Mouse (Mus musculus): ENCODE results near the gene Smg7. TPM values are rescaled to one million over a fixed set of nuclear protein-coding genes. Genes with fewer than 3 reads are reported as not detected.
A peak's percentile ranks its signal among the peaks of the same experiment; 100 is the strongest.

The Smg7 gene
- 33.8 and 37.1 TPM in 2 replicates for polyA plus RNA-seq (2015; fragmentation: Nextera tagmentation; extraction: Ambion mirVana)

DNA sequence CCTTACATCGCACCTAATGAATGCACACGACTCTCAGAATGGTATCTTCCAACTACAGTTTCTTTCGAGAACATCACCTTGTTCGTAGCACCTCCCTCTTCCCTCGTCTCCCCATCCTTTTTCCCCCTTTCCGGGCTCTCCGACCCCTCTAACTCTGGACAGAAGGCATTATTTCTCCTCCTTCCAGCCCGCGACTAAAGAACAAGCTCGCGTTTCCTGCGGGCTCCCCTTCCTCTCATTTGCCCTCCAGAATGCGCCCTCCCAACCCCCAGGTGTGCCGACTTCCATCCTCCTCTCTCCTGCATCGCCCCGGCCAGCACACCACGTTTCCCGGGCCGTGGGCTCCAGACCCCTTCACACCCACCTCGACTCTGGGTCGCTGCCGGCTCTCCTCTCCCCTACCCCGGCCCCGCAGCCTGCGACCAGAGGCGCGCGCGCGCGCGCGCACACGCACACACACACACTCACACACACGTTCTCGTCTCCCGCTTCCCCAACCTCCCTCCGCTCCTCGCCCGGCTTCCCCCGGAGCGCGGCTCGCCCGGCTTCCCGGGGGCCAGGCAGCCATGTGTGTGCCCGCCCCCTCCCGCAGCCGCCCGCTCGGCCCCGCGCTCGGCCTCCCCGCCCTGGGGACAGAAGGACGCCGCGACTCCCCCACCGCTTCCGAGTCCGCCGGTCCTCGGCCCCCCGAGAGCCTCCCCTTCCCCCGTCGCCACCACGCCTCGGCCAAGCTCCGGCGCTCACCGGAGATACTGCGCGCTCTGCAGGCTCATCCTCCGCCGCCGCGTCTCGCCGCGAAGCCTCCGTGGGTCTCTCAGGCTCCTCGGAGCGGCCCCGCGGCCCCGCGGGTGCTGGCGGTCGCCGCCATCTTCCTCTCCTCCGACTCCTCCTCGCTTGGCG is at the start of gene Smg7:
Gene Smg7, minus strand, starts transcription at position 882 of the 900 bp plus-strand sequence.
- peak within 1 kb of the TSS; percentile 99 for H3K27ac ChIP-seq
- H3K27me3 ChIP-seq: no peaks in the 10 kb centered on the region
- H3K4me3 ChIP-seq: peak within 1 kb of the TSS; percentile 88
- H3K4me2 ChIP-seq: peak within 1 kb of the TSS; percentile 91
- ATAC-seq (ENCODE audit: low FRiP score): peak; percentile 62
- peaks cover 22% of the 10 kb centered on the region for H3K4me1 ChIP-seq (replicated peaks)
- under 1% methylated on average over 86 of the region's 93 CpGs for WGBS
- H3K9me3 ChIP-seq: no peaks in the 10 kb centered on the region
- H3K9ac ChIP-seq: peak within 1 kb of the TSS; percentile 94
- H3K36me3 ChIP-seq: no peaks in the 10 kb centered on the region

DNA sequence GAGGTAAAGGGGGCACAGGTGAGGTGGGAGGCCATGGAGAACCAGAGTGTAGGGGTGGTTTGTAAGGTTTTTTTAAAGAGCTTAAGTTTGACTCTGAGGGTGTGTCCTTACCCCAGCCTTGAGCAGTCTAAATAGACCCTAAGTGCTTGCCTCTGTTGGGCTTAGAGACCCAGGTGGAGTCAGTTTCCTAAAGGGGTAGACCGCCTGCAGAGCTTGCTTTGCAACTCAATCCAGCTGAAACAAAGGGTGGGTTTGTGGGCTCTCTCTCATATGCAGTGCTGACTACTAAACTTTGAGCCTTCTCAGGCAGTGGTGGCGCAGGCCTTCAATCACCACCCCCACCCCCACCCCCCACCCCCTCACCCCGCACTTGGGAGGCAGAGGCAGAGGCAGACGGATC is 40.5 kb upstream of the Smg7 start:
- Histone ChIP-seq H3K36me3 (no peaks in the 10 kb centered on the region), H3K4me3 (no peak overlapping the region), H3K4me1 (replicated peaks) (no peaks in the 10 kb centered on the region), H3K9ac (no peak overlapping the region), H3K9me3 (no peaks in the 10 kb centered on the region), H3K4me2 (no peak overlapping the region), H3K27me3 (no peaks in the 10 kb centered on the region), H3K27ac (no peak overlapping the region)
- no peak for ATAC-seq (ENCODE audit: low FRiP score)
- 36% methylated on average over 4 of the region's 4 CpGs for WGBS

DNA sequence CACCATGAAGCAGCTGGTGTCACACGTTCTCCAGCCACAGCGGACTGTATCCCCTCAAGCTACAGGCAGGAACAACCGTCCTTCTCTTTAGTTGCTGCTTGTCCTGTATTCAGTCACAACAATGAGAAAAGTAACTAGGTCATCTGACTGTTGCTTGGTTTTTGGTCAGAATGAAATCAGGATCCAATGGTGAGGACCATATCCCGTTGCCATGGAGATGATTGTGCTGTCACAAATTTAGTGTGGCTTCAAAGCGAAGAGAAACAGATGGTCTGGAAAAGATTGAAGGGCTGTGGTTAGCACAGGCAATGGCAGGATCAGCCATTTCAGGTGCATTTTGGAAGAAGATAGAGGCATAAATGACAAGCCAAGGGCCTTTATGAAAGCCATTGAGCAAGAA is 33.9 kb upstream of the Smg7 start:
- H3K4me1 ChIP-seq (replicated peaks): no peaks in the 10 kb centered on the region
- no peak for ATAC-seq (ENCODE audit: low FRiP score)
- WGBS: 73% methylated on average over 5 of the region's 5 CpGs
- H3K27me3 ChIP-seq: no peaks in the 10 kb centered on the region
- no peak overlapping the region for H3K4me2 ChIP-seq
- no peaks in the 10 kb centered on the region for H3K36me3 ChIP-seq
- no peaks in the 10 kb centered on the region for H3K9me3 ChIP-seq
- no peak overlapping the region for H3K27ac ChIP-seq
- H3K9ac ChIP-seq: no peak overlapping the region
- H3K4me3 ChIP-seq: no peak overlapping the region

DNA sequence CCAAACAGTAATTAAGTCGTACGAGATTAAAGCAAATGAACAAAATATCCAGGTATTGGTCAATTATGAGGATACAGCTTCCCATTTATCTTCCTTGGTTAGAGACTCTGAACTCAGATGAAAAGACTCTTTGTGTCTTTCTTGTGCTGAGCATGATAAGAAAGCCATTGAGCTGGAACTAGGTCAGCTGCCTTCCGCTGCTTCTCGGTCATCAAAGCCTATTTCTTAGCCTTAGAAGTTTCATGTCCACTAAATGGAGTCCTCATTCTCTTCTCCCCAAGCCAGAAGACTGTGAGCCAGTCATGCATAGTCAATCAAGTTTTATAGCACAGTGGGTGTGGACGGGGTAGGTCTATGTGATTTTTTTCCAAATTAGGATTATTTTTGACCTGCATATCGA is 33.0 kb upstream of the Smg7 start:
- H3K4me1 ChIP-seq (replicated peaks): no peaks in the 10 kb centered on the region
- no peak overlapping the region for H3K9ac ChIP-seq
- no peak overlapping the region for H3K4me2 ChIP-seq
- H3K27me3 ChIP-seq: no peaks in the 10 kb centered on the region
- no peaks in the 10 kb centered on the region for H3K9me3 ChIP-seq
- no peak overlapping the region for H3K4me3 ChIP-seq
- H3K36me3 ChIP-seq: no peaks in the 10 kb centered on the region
- no peak overlapping the region for H3K27ac ChIP-seq
- no peak for ATAC-seq (ENCODE audit: low FRiP score)
- 53% methylated on average over 6 of the region's 6 CpGs for WGBS

DNA sequence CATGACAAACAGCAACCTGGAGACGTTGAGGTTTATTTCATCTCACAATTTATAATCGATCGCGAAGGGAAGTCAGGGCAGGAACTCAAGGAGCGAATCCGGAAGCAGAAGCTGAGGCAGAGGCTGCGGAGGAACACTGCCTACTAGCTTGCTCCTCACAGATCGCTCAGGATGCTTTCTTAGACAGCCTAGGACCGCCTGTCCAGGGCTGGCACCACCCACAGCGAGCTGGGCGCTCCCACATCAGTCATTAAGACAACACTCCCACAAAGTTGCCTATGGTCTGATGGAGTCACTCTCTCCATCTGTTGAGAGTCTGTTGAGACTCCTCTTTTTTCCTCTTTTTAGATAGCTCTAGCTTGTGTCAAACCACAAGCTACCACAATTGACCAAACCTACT is 31.5 kb upstream of the Smg7 start:
- Histone ChIP-seq H3K4me2 (no peak overlapping the region), H3K4me3 (no peak overlapping the region), H3K9ac (no peak overlapping the region), H3K27me3 (no peaks in the 10 kb centered on the region), H3K4me1 (replicated peaks) (no peaks in the 10 kb centered on the region), H3K36me3 (no peaks in the 10 kb centered on the region), H3K9me3 (no peaks in the 10 kb centered on the region), H3K27ac (no peak overlapping the region)
- 58% methylated on average over 11 of the region's 11 CpGs for WGBS
- ATAC-seq (ENCODE audit: low FRiP score): no peak

DNA sequence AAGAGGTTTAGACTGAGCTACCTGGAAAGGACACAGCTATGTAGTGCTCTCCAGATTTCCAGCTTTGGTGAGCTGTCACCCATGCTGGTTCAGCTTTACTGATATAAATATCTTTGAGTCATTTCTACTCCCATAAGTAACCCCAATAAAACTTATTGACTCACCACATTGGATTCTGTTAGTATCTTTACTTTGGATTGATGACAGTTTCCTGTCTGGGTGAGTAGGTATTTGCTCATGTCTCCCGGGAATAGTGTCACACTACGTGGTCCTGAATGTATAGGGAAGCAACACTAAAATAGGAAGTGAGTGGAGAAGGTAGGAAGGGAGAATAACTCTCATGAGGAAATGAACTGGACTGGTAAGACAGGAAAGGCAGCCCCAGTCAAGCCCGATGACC is 19.3 kb upstream of the Smg7 start:
- H3K27ac ChIP-seq: no peak overlapping the region
- H3K27me3 ChIP-seq: no peaks in the 10 kb centered on the region
- H3K9ac ChIP-seq: no peak overlapping the region
- H3K4me1 ChIP-seq (replicated peaks): no peaks in the 10 kb centered on the region
- 89% methylated on average over 3 of the region's 3 CpGs for WGBS
- no peaks in the 10 kb centered on the region for H3K9me3 ChIP-seq
- no peak overlapping the region for H3K4me2 ChIP-seq
- H3K4me3 ChIP-seq: no peak overlapping the region
- no peak for ATAC-seq (ENCODE audit: low FRiP score)
- no peaks in the 10 kb centered on the region for H3K36me3 ChIP-seq

DNA sequence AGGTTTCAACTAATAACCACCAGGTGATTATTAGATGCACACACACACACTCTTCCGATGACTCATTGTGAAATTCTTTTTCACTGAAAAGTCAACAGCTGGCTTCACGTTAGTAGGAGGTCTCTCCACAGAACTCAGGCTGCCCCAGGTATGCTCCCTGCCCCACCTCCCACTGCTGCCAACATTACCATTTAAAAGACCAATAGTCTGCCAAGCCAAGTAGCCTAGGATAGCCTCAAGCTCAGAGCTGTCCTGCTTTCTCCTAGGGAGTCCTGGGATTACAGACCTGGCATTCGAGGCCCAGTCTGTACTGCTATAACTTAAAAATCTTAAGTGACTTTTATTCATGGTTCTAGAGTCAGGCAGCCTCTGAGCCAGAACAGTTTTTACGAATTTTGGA is 15.2 kb upstream of the Smg7 start:
- Histone ChIP-seq H3K27ac (no peak overlapping the region), H3K9me3 (no peaks in the 10 kb centered on the region), H3K4me3 (no peak overlapping the region), H3K4me1 (replicated peaks) (no peaks in the 10 kb centered on the region), H3K36me3 (no peaks in the 10 kb centered on the region), H3K9ac (no peak overlapping the region), H3K4me2 (no peak overlapping the region), H3K27me3 (no peaks in the 10 kb centered on the region)
- WGBS: 78% methylated on average over 4 of the region's 4 CpGs
- ATAC-seq (ENCODE audit: low FRiP score): no peak

DNA sequence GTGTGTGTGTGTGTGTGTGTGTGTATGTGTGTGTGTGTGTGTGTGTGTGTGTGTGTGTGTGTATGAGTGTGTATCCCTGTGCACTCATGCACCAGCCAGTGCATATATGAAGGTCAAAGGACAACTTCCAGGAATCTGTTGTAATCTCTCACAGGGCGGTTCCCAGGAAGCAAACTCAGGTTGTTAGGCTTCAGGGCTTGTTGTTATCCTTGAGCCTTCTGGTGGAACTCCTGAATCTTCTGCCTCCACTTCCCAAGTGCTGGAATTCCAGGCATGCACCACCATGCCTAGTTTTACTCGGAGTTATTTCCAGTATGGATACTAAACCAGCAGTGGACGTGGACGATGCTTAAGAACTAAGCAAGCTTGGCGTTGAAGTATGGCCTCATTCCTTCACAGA is 14.5 kb upstream of the Smg7 start:
- Histone ChIP-seq H3K27ac (no peak overlapping the region), H3K4me2 (no peak overlapping the region), H3K36me3 (no peaks in the 10 kb centered on the region), H3K9me3 (no peaks in the 10 kb centered on the region), H3K27me3 (no peaks in the 10 kb centered on the region), H3K4me1 (replicated peaks) (no peaks in the 10 kb centered on the region), H3K4me3 (no peak overlapping the region), H3K9ac (no peak overlapping the region)
- 91% methylated on average over 5 of the region's 5 CpGs for WGBS
- ATAC-seq (ENCODE audit: low FRiP score): no peak

DNA sequence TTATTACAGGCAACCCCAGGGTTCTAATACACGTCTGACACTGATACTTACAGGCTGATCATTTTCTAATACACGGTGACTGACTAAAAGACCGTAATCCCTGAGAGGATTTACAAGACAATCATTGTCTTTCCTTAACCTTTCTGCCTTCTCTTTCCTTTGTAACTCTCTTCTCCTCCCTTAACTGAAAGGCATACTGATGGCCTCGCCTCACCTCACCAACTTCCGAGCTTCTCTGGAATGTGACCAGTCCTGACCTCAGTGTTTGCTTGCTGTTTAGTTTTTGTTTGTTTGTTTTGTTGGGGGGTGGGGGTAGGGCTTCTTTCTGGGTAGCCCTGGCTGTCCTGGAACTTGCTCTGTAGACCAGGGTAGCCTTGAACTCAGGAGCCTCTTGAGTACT is 13.3 kb upstream of the Smg7 start:
- Histone ChIP-seq H3K4me2 (no peak overlapping the region), H3K9me3 (no peaks in the 10 kb centered on the region), H3K4me3 (no peak overlapping the region), H3K9ac (no peak overlapping the region), H3K27ac (no peak overlapping the region), H3K27me3 (no peaks in the 10 kb centered on the region), H3K4me1 (replicated peaks) (no peaks in the 10 kb centered on the region), H3K36me3 (no peaks in the 10 kb centered on the region)
- 43% methylated on average over 5 of the region's 5 CpGs for WGBS
- ATAC-seq (ENCODE audit: low FRiP score): no peak

DNA sequence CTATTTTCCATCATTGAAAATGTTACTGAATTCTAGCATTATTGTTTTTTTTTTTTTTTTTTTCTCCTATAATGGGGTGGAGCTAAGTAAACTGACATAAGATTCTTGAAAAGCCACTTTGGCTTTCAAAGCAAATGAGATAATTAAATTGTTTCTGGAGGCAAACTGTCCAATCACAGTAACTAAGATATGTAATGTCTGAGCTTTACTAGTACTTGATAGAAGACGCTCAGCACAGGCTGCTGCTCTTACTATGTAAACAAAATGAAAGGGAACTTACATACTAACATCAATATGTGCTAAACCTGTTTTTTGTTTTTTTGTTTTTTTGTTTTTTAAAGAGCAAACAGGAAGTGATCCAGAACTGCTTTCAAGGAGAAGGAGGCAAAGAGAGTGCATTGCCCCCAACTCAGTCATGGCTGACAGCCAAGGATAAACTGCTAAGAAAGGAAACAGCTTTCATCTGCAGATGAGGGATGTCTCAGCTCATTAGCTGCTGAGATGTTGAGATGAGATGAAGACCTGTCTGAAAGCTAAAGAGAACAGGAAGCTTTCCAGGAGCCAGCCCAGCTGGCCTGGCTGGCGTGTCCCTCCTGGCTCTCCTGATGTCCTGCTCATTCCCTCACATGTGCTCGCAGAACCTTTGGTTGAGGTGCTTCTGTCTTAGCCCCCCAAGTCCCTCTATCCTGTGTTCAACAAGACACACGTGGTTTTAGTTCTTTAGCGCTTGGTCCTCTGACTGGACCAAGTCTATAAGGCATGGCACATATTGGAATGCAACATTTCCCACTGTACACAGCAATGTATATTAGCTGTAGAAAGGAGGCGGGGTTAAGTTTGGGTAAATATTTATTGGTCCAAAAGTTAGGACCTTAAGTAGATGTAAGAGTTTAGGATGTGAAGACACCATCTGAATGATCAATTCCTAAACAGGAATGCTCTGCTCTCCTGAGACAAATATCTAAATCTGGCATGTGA is 11.3 kb upstream of the Smg7 start:
- Histone ChIP-seq H3K27me3 (no peaks in the 10 kb centered on the region), H3K4me3 (no peak overlapping the region), H3K36me3 (no peaks in the 10 kb centered on the region), H3K4me1 (replicated peaks) (no peaks in the 10 kb centered on the region), H3K9ac (no peak overlapping the region), H3K9me3 (no peaks in the 10 kb centered on the region), H3K4me2 (no peak overlapping the region), H3K27ac (no peak overlapping the region)
- ATAC-seq (ENCODE audit: low FRiP score): no peak
- 79% methylated on average over 6 of the region's 6 CpGs for WGBS

DNA sequence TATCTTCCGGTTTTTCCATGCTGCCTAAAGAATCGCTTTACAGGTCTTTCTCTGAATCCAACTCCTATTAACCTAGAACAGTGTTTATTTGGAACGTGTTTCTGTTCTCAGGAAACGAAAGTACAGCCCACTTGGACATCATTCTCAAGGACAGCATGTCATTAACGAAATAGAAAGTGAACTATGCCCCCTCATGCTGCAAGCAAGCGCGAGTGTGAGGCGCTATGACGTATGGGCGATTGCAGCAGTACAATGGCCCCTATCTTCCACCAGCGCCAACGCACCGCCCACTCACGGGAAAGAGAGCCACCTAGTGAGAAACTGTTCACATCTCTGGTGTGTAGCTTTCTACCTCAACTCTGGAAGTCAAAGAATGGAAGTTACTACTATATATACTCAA is 2.0 kb upstream of the Smg7 start:
- peak; percentile 25; the same call in 1 of the 2 replicates for ATAC-seq (ENCODE audit: low FRiP score)
- peak overlapping the region; percentile 91 for H3K4me2 ChIP-seq
- no peaks in the 10 kb centered on the region for H3K27me3 ChIP-seq
- peak overlapping the region; percentile 40 for H3K4me3 ChIP-seq
- no peaks in the 10 kb centered on the region for H3K36me3 ChIP-seq
- peak overlapping the region; percentile 60 for H3K9ac ChIP-seq
- H3K27ac ChIP-seq: peak overlapping the region; percentile 84
- WGBS: under 1% methylated on average over 14 of the region's 14 CpGs
- no peaks in the 10 kb centered on the region for H3K9me3 ChIP-seq
- H3K4me1 ChIP-seq (replicated peaks): peaks cover 18% of the 10 kb centered on the region

DNA sequence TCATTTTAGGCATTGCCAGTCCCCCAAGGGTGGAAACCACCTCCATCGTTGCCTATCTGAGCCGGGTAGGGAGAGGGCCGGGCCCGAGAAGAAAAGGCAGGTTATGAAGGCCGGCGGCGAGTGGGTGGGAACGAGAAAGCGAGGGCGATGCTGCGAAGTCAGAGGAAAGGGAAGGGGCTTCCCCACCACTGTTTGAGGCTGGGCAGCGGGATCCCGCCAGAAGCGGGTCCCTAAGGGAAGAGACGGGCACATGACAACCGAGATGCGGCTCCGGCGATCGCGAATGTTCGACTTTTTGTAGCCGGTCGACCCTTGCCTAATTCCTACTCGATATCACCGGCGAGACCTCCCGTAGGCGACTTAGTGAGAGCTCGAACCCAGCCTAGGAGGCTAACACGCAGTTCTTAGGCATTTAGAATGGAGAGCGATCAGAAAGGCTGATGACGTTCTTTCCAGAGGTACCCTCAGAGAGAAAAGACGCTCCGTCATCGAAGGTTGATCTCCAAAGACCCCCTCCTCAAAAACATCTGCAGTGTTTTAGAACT is 1.2 kb upstream of the Smg7 start:
- Histone ChIP-seq H3K36me3 (no peaks in the 10 kb centered on the region), H3K27me3 (no peaks in the 10 kb centered on the region), H3K4me1 (replicated peaks) (peaks cover 22% of the 10 kb centered on the region), H3K9ac (peak overlapping the region; percentile 82), H3K9me3 (no peaks in the 10 kb centered on the region), H3K4me2 (peak overlapping the region; percentile 91), H3K27ac (peak overlapping the region; percentile 99), H3K4me3 (peak overlapping the region; percentile 88)
- peak; percentile 32 for ATAC-seq (ENCODE audit: low FRiP score)
- under 1% methylated on average over 36 of the region's 36 CpGs for WGBS
